Mouse (Mus musculus): ENCODE results near the gene Dnajc12. TPM values are rescaled to one million over a fixed set of nuclear protein-coding genes. Genes with fewer than 3 reads are reported as not detected.

Gene Dnajc12
- total and polyA plus RNA-seq, 3 experiments: 2.9 to 7.3 TPM; not detected in 1

- no peak for TF ChIP-seq ZMIZ1 (IDR thresholded peaks at IDR 0.05; ENCODE audit: low read depth, low read length)
- TF ChIP-seq RAD21 (IDR thresholded peaks at IDR 0.05; ENCODE audit: low read depth, low read length): peak; percentile 1; the same call in 1 of the 2 replicates
- no peak for TF ChIP-seq USF1 (IDR thresholded peaks at IDR 0.05; ENCODE audit: low read depth, low read length)
- peak; percentile 76 for TF ChIP-seq GATA1 (IDR thresholded peaks at IDR 0.05; ENCODE audit: low read depth, low read length)
- no peak for TF ChIP-seq JUND (IDR thresholded peaks at IDR 0.05; ENCODE audit: low read depth, low read length)
Measured at GRCm38 (mm10) chr10:63455110-63455878, 73.1 kb downstream of the Dnajc12 start (continued).

GRCm38 (mm10) chr10:63457292-63458128, 75.3 kb downstream of the Dnajc12 start:
- Histone ChIP-seq H3K4me3 (ENCODE audit: control insufficient read depth in 1 of 2, insufficient read depth in 1 of 2, low read depth in 2 of 2, low read length in 2 of 2) (no peak overlapping the region), H3K27ac (ENCODE audit: control insufficient read depth, low read depth, low read length) (no peak overlapping the region), H3K79me2 (ENCODE audit: control insufficient read depth, insufficient read depth, low read length, poor library complexity) (no peaks in the 10 kb centered on the region), H3K27me3 (ENCODE audit: control insufficient read depth in 1 of 2, insufficient read depth in 2 of 2, low read length in 2 of 2) (peaks cover 2 to 6% of the 10 kb centered on the region in 2 experiments), H3K9me3 (replicated peaks; ENCODE audit: insufficient read depth, low read length) (no peaks in the 10 kb centered on the region), H3K9ac (ENCODE audit: control insufficient read depth, low read depth, low read length, poor library complexity, severe bottlenecking) (no peak overlapping the region), H3K36me3 (ENCODE audit: control insufficient read depth in 1 of 2, insufficient read depth in 2 of 2, low read length in 2 of 2) (peaks cover 0 to 8% of the 10 kb centered on the region in 2 experiments; a peak in 2 of 4 replicates), H3K4me1 (ENCODE audit: control insufficient read depth in 1 of 2, insufficient read depth in 2 of 2, low read length in 2 of 2) (peaks cover 4 to 22% of the 10 kb centered on the region in 2 experiments; a peak in 3 of 4 replicates)
- DNase-seq (ENCODE audit: low read depth, low spot score): peak; percentile 40
- TF ChIP-seq ZC3H11A (IDR thresholded peaks at IDR 0.05; ENCODE audit: low read depth, low read length): no peak
- TF ChIP-seq MYB (IDR thresholded peaks at IDR 0.05; ENCODE audit: low read depth, low read length): no peak
- TF ChIP-seq GATA1 (IDR thresholded peaks at IDR 0.05; ENCODE audit: low read depth, low read length): peak; percentile 52; the same call in 1 of the 2 replicates
- TF ChIP-seq E2F4 (IDR thresholded peaks at IDR 0.05; ENCODE audit: borderline replicate concordance, low read depth, low read length): no peak
- TF ChIP-seq TCF12 (IDR thresholded peaks at IDR 0.05; ENCODE audit: low read depth, low read length): 0 out of 2 replicates have a peak, but pooled peaks have one; percentile 25
- TF ChIP-seq USF2 (IDR thresholded peaks at IDR 0.05; ENCODE audit: borderline replicate concordance in 1 of 2, insufficient read depth in 1 of 2, low read depth in 1 of 2, low read length in 2 of 2): no peak
- peak; percentile 28; the same call in 1 of the 2 replicates for TF ChIP-seq TAL1 (IDR thresholded peaks at IDR 0.05; ENCODE audit: low read length)
- no peak for TF ChIP-seq MAX (IDR thresholded peaks at IDR 0.05; ENCODE audit: low read length)

Other genes with a start within 250 kb of the Dnajc12 start
- gene Mypn, start 178.5 kb upstream of the Dnajc12 start, total RNA-seq (2012; rRNA removed): not detected in 2 replicates
- gene Mypn, start 178.5 kb upstream of the Dnajc12 start, polyA plus RNA-seq (2012; ENCODE audit: insufficient read depth in 1 of 2, insufficient read length in 2 of 2, low read depth in 1 of 2, low replicate concordance in 2 of 2, missing spikeins in 1 of 2): not detected
- 37.1 and 38.6 TPM in 2 replicates for gene Herc4, start 138.6 kb upstream of the Dnajc12 start, total RNA-seq (2012; rRNA removed)
- gene Herc4, start 138.6 kb upstream of the Dnajc12 start, polyA plus RNA-seq (2012; ENCODE audit: insufficient read depth in 1 of 2, insufficient read length in 2 of 2, low read depth in 1 of 2, low replicate concordance in 2 of 2, missing spikeins in 1 of 2): 100 to 1,000 TPM in 1 of 2 experiments, 10 to 100 TPM in 1; 57.1 to 140 TPM
- gene Sirt1, start 739 bp upstream of the Dnajc12 start, total RNA-seq (2012; rRNA removed): 9.1 and 13.2 TPM in 2 replicates
- 10 to 100 TPM in 1 of 2 experiments, not detected in 1; 19.8 TPM for gene Sirt1, start 739 bp upstream of the Dnajc12 start, polyA plus RNA-seq (2012; ENCODE audit: insufficient read depth in 1 of 2, insufficient read length in 2 of 2, low read depth in 1 of 2, low replicate concordance in 2 of 2, missing spikeins in 1 of 2)
- not detected in 2 replicates for gene Gm7075, start 39.3 kb downstream of the Dnajc12 start, total RNA-seq (2012; rRNA removed)
- gene Gm7075, start 39.3 kb downstream of the Dnajc12 start, polyA plus RNA-seq (2012; ENCODE audit: insufficient read depth in 1 of 2, insufficient read length in 2 of 2, low read depth in 1 of 2, low replicate concordance in 2 of 2, missing spikeins in 1 of 2): not detected
- gene Ctnna3, start 47.7 kb downstream of the Dnajc12 start, total RNA-seq (2012; rRNA removed): not detected in 2 replicates
- not detected for gene Ctnna3, start 47.7 kb downstream of the Dnajc12 start, polyA plus RNA-seq (2012; ENCODE audit: insufficient read depth in 1 of 2, insufficient read length in 2 of 2, low read depth in 1 of 2, low replicate concordance in 2 of 2, missing spikeins in 1 of 2)